ENCODE assay signal across 12 mouse cellular contexts in the genomic region with DNA sequence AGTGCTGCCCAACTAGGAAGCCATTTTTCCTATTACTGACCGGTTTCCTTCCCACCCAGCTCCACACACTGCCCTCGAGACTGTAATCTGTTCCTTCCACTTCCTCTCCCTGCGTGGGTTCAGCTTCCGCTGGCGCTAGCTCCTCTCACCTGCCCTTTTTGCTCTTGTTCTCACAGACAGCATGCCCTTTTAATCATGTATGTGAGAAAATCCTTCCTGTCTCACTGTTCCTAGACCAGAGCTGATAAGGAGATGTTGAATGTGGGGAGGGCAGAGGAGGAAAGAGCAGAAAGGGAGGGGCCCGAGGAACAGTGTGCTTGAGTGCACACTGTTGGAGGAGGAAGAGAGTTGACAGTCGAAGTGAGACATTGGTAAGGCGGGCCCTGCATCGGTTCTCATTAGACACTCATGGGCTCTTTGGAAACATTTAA. TPM values are rescaled to one million over a fixed set of nuclear protein-coding genes. Genes with fewer than 3 reads are reported as not detected.
DNase-seq lines count a peak whose midpoint lies in the region; ATAC-seq and TF ChIP-seq lines count a peak whose summit lies in the region.
"Had no signal": no experiment of that assay in that cellular context is flagged by ENCODE, and none has a peak within 500 bp of the region (broad histone marks: within the 10 kb centered on the region; RNA-seq: fewer than 3 reads in every experiment).

Rnase12 (minus strand) TSS at position 261 of the 431 bp plus-strand sequence.

- WGBS in heart, embryonic 10.5 days: 42% methylated on average over 9 of the region's 9 CpGs
- WGBS in liver, embryonic 13.5 days (ENCODE audit: insufficient replicate concordance): 7% methylated on average over 9 of the region's 9 CpGs

- peak; percentile 68 for ATAC-seq in liver, embryonic 13.5 days (ENCODE audit: low read depth)
- ATAC-seq: forebrain, embryonic 13.5 days had no signal

- no peak within 1 kb of the TSS for H3K4me3 ChIP-seq in heart, embryonic 10.5 days
- no peak within 1 kb of the TSS for H3K4me3 ChIP-seq in liver, embryonic 13.5 days (replicated peaks)
- H3K4me3 ChIP-seq in layer of hippocampus, adult 2 months: no peak within 1 kb of the TSS
- H3K4me3 ChIP-seq: forebrain, embryonic 13.5 days; heart, adult 2 months; limb, embryonic 12.5 days; midbrain, embryonic 12.5 days had no signal

- peak within 1 kb of the TSS; percentile 36 for H3K4me2 ChIP-seq in liver, embryonic 13.5 days
- H3K4me2 ChIP-seq: forebrain, embryonic 13.5 days; limb, embryonic 12.5 days; midbrain, embryonic 12.5 days had no signal

- H3K9ac ChIP-seq in liver, embryonic 13.5 days: no peak within 1 kb of the TSS; the same call in 1 of the 2 replicates
- H3K9ac ChIP-seq: forebrain, embryonic 13.5 days; limb, embryonic 12.5 days; midbrain, embryonic 12.5 days had no signal

- H3K27me3 ChIP-seq in heart, embryonic 10.5 days (ENCODE audit: insufficient read depth, poor library complexity, severe bottlenecking): no peaks in the 10 kb centered on the region
- no peaks in the 10 kb centered on the region for H3K27me3 ChIP-seq in liver, embryonic 13.5 days
- H3K27me3 ChIP-seq: limb, embryonic 12.5 days; midbrain, embryonic 12.5 days had no signal

- peaks cover 4% of the 10 kb centered on the region; the same call in 1 of the 2 replicates for H3K4me1 ChIP-seq in heart, embryonic 10.5 days
- peaks cover 24% of the 10 kb centered on the region for H3K4me1 ChIP-seq in liver, embryonic 13.5 days (replicated peaks)

- DNase-seq in heart, embryonic 10.5 days (ENCODE audit: low spot score): peak; percentile 65
- DNase-seq in heart, postnatal 36 days: no peak
- DNase-seq in retina, postnatal 1 day: peak; percentile 41
- DNase-seq in retina, embryonic 14.5 days (ENCODE audit: low spot score): no peak
- no peak for DNase-seq in liver, embryonic 13.5 days
- DNase-seq in layer of hippocampus, adult 18-20 months (ENCODE audit: low spot score in 2 of 2): no peak
- DNase-seq in layer of hippocampus, adult 2 months (ENCODE audit: low spot score in 2 of 2): no peak
- DNase-seq in cerebellum, adult 9-10 months: no peak
- DNase-seq: heart, adult 2 months had no signal

- H3K9me3 ChIP-seq in heart, embryonic 10.5 days: no peaks in the 10 kb centered on the region
- no peaks in the 10 kb centered on the region for H3K9me3 ChIP-seq in liver, embryonic 13.5 days (replicated peaks)
- H3K9me3 ChIP-seq: forebrain, embryonic 13.5 days; limb, embryonic 12.5 days; midbrain, embryonic 12.5 days had no signal

- intact Hi-C loops in heart, postnatal 36 days (cut with DNase I): no loop called here

- H3K27ac ChIP-seq in heart, embryonic 10.5 days: peak within 1 kb of the TSS; percentile 56; the same call in 1 of the 2 replicates
- H3K27ac ChIP-seq in liver, embryonic 13.5 days: no peak within 1 kb of the TSS
- no peak within 1 kb of the TSS for H3K27ac ChIP-seq in layer of hippocampus, adult 2 months
- H3K27ac ChIP-seq: forebrain, embryonic 13.5 days; heart, adult 2 months; limb, embryonic 12.5 days; midbrain, embryonic 12.5 days had no signal

- H3K36me3 ChIP-seq in heart, embryonic 10.5 days: no peaks in the 10 kb centered on the region
- H3K36me3 ChIP-seq in liver, embryonic 13.5 days: no peaks in the 10 kb centered on the region
- H3K36me3 ChIP-seq: limb, embryonic 12.5 days; midbrain, embryonic 12.5 days had no signal

- no peak for TF ChIP-seq CTCF in layer of hippocampus, adult 2 months (conservative IDR thresholded peaks at IDR 0.05)

RNA-seq across cellular contexts. Expression of gene Rnase12, which starts in this region (rescaled TPM):
- polyA plus RNA-seq in heart, embryonic 10.5 days (2016; fragmentation: Nextera tagmentation; extraction: Ambion mirVana): 0.28 and 0.53 TPM in 2 replicates
- not detected for total RNA-seq in heart, postnatal 36 days (2021)
- 1.6 and 1.8 TPM in 2 replicates for polyA plus RNA-seq in liver, embryonic 13.5 days (2015; fragmentation: Nextera tagmentation; extraction: Ambion mirVana)
- not detected for total RNA-seq in layer of hippocampus, adult 18-20 months (2021)
- total RNA-seq in layer of hippocampus, adult 2 months (2021): not detected
- total RNA-seq: heart, adult 2 months had no signal
- polyA plus RNA-seq: forebrain, embryonic 13.5 days; heart, adult 2 months; limb, embryonic 12.5 days; midbrain, embryonic 12.5 days had no signal

Comparison
In these comparisons a context has a peak if more than half of its experiments do, and no peak if none do; other contexts are left out.
1. Peak in DNase-seq and H3K27ac ChIP-seq in heart, embryonic 10.5 days; RNA of the gene not detected or under 1 TPM.